Mouse (Mus musculus): Measurements from ENCODE around the gene Alpk3.

DNA sequence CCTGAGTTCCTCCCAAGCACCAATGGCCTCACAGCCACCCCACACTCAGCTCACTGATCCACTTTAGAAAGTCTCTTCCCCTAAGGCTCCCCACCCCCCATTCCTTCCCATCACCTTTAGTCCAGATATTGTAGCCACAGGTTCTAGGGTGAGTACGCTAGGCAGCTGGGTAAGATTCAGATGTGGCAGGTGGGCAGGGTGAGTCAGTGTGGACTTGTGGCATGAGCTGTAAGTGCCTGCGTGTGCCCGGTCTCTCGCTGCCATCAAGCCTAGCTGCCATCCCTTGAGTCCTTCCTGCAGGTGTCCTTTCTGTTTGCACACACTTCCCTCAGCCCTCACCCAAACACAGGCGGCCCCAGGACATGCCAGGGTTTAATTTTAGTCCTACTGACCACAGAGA, 42.9 kb downstream of the Alpk3 start:
- TF ChIP-seq POLR2A (IDR thresholded peaks at IDR 0.05; ENCODE audit: insufficient read depth, low read depth, low read length): no peak
- no peak for TF ChIP-seq CTCF (IDR thresholded peaks at IDR 0.05; ENCODE audit: insufficient read depth, low read depth, low read length)
